ENCODE assay signal across 24 mouse cellular contexts in the genomic region with DNA sequence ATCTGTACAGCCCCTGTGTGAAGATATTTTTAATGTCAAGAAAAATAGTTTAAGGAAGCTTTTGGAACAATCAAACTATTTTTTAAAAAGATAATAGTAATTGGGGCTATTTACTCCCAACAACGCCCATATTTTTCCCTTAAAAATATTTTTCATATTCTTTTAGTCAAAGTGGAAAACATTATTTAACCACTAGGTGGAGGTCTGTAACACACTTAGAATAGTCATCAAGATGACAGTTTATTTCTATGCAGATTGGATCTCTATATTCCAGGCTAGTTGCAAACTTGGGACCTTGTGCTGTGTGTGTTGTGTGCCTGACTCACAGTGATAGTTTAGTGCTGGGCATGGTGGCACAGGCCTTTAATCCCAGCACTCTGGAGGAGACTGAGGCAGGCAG. TPM values are rescaled to one million over a fixed set of nuclear protein-coding genes. Genes with fewer than 3 reads are reported as not detected.
A peak's percentile ranks its signal among the peaks of the same experiment; 100 is the strongest.
DNase-seq lines count a peak whose midpoint lies in the region; ATAC-seq and TF ChIP-seq lines count a peak whose summit lies in the region.
"Had no signal": no experiment of that assay in that cellular context is flagged by ENCODE, and none has a peak within 500 bp of the region (broad histone marks: within the 10 kb centered on the region; RNA-seq: fewer than 3 reads in every experiment).

No protein-coding gene starts in this region.

- no peak overlapping the region for H3K4me2 ChIP-seq in intestine, postnatal 0 days (replicated peaks; ENCODE audit: low read depth)
- H3K4me2 ChIP-seq in intestine, embryonic 15.5 days (replicated peaks): no peak overlapping the region
- H3K4me2 ChIP-seq in lung, embryonic 14.5 days: no peak overlapping the region
- H3K4me2 ChIP-seq: embryonic facial prominence, embryonic 13.5 days; forebrain, embryonic 12.5 days; heart, embryonic 13.5 days; hindbrain, embryonic 15.5 days; kidney, embryonic 15.5 days; liver, embryonic 11.5 days; midbrain, embryonic 11.5 days had no signal

- no peak for DNase-seq in lung, embryonic 14.5 days
- DNase-seq in lung, postnatal 14 days: no peak
- peak; percentile 47 for DNase-seq in NIH3T3 (ENCODE audit: low read depth)
- DNase-seq in cerebellum, adult 9-11 months: no peak
- DNase-seq: adrenal gland, adult 8-10 months; cerebellum, adult 18-20 months; cerebellum, postnatal 25 days; embryo, embryonic 11 days; gastrocnemius, postnatal 25 days; heart, adult 18-20 months; heart, postnatal 36 days; kidney, postnatal 4 days had no signal

- 93% methylated on average over 1 of the region's 1 CpGs for WGBS in intestine, postnatal 0 days
- 93% methylated on average over 1 of the region's 1 CpGs for WGBS in intestine, embryonic 15.5 days
- 90% methylated on average over 1 of the region's 1 CpGs for WGBS in lung, embryonic 14.5 days

- no peak overlapping the region for H3K4me3 ChIP-seq in intestine, postnatal 0 days (ENCODE audit: low read depth, low read length)
- no peak overlapping the region for H3K4me3 ChIP-seq in intestine, embryonic 15.5 days (replicated peaks)
- H3K4me3 ChIP-seq in lung, embryonic 14.5 days (ENCODE audit: low read depth, low read length): no peak overlapping the region
- H3K4me3 ChIP-seq: embryonic facial prominence, embryonic 13.5 days; erythroblast, embryonic 14.5 days; forebrain, embryonic 12.5 days; heart, embryonic 13.5 days; hindbrain, embryonic 15.5 days; kidney, embryonic 15.5 days had no signal

- peak; percentile 45; the same call in 1 of the 2 replicates for TF ChIP-seq CTCF in intestine, postnatal 0 days (IDR thresholded peaks at IDR 0.05; ENCODE audit: low read depth)
- TF ChIP-seq CTCF in lung, embryonic 14.5 days (IDR thresholded peaks at IDR 0.05; ENCODE audit: low read depth): 0 out of 2 replicates have a peak, but pooled peaks have one; percentile 18

- no peak overlapping the region for H3K27ac ChIP-seq in intestine, postnatal 0 days (ENCODE audit: low read depth, low read length)
- no peak overlapping the region for H3K27ac ChIP-seq in intestine, embryonic 15.5 days
- H3K27ac ChIP-seq in lung, embryonic 14.5 days (ENCODE audit: low read depth): no peak overlapping the region
- H3K27ac ChIP-seq: embryonic facial prominence, embryonic 13.5 days; forebrain, embryonic 12.5 days; heart, embryonic 13.5 days; hindbrain, embryonic 15.5 days; kidney, embryonic 15.5 days had no signal

- no peaks in the 10 kb centered on the region for H3K27me3 ChIP-seq in intestine, postnatal 0 days (replicated peaks; ENCODE audit: control insufficient read depth, insufficient read depth, low read length)
- no peaks in the 10 kb centered on the region for H3K27me3 ChIP-seq in intestine, embryonic 15.5 days (replicated peaks)
- no peaks in the 10 kb centered on the region for H3K27me3 ChIP-seq in lung, embryonic 14.5 days (ENCODE audit: insufficient read depth, low read length)
- H3K27me3 ChIP-seq: embryonic facial prominence, embryonic 13.5 days; forebrain, embryonic 12.5 days; heart, embryonic 13.5 days; hindbrain, embryonic 15.5 days; kidney, embryonic 15.5 days had no signal

- H3K9ac ChIP-seq in intestine, postnatal 0 days (ENCODE audit: low read depth, low read length): no peak overlapping the region
- no peak overlapping the region for H3K9ac ChIP-seq in intestine, embryonic 15.5 days
- H3K9ac ChIP-seq in lung, embryonic 14.5 days: no peak overlapping the region
- H3K9ac ChIP-seq: embryonic facial prominence, embryonic 13.5 days; forebrain, embryonic 12.5 days; heart, embryonic 13.5 days; hindbrain, embryonic 15.5 days; kidney, embryonic 15.5 days had no signal

- no peaks in the 10 kb centered on the region for H3K9me3 ChIP-seq in intestine, postnatal 0 days (ENCODE audit: control insufficient read depth)
- no peaks in the 10 kb centered on the region for H3K9me3 ChIP-seq in intestine, embryonic 15.5 days
- H3K9me3 ChIP-seq in lung, embryonic 14.5 days (ENCODE audit: low read depth, low read length): no peaks in the 10 kb centered on the region
- H3K9me3 ChIP-seq: embryonic facial prominence, embryonic 13.5 days; forebrain, embryonic 12.5 days; heart, embryonic 13.5 days; hindbrain, embryonic 15.5 days; kidney, embryonic 15.5 days had no signal

- ATAC-seq in intestine, postnatal 0 days: no peak
- no peak for ATAC-seq in intestine, embryonic 15.5 days
- ATAC-seq in lung, embryonic 14.5 days (ENCODE audit: insufficient read depth): no peak
- ATAC-seq in megakaryocyte progenitor cell, adult 5-6 weeks (replicated peaks; ENCODE audit: poor library complexity): peak; percentile 46; the same call in 1 of the 2 replicates
- ATAC-seq: intestine, embryonic 16.5 days had no signal

- H3K4me1 ChIP-seq in intestine, postnatal 0 days (replicated peaks; ENCODE audit: control insufficient read depth, insufficient read depth, low read length): no peaks in the 10 kb centered on the region
- no peaks in the 10 kb centered on the region for H3K4me1 ChIP-seq in intestine, embryonic 15.5 days (replicated peaks)
- H3K4me1 ChIP-seq in lung, embryonic 14.5 days (ENCODE audit: insufficient read depth): no peaks in the 10 kb centered on the region
- H3K4me1 ChIP-seq: embryonic facial prominence, embryonic 13.5 days; forebrain, embryonic 12.5 days; heart, embryonic 13.5 days; hindbrain, embryonic 15.5 days; kidney, embryonic 15.5 days had no signal

- H3K36me3 ChIP-seq in intestine, postnatal 0 days (ENCODE audit: control insufficient read depth, insufficient read depth): peaks cover 42% of the 10 kb centered on the region
- peaks cover 27% of the 10 kb centered on the region for H3K36me3 ChIP-seq in intestine, embryonic 15.5 days
- peaks cover 82% of the 10 kb centered on the region for H3K36me3 ChIP-seq in lung, embryonic 14.5 days (ENCODE audit: insufficient read depth)

RNA-seq across cellular contexts. Expression of gene Nup205, which starts 52.2 kb away (rescaled TPM):
- 6.6 and 7.7 TPM in 2 replicates for polyA plus RNA-seq in intestine, postnatal 0 days (2015; fragmentation: Nextera tagmentation; extraction: Ambion mirVana)
- 29.0 and 32.4 TPM in 2 replicates for polyA plus RNA-seq in intestine, embryonic 15.5 days (2015; fragmentation: Nextera tagmentation; extraction: Ambion mirVana)
- 58.3 and 65.3 TPM in 2 replicates for polyA plus RNA-seq in lung, embryonic 14.5 days (2014; fragmentation: Nextera tagmentation; extraction: Ambion mirVana)
- total RNA-seq in megakaryocyte progenitor cell, adult 5-6 weeks (2015): 83.1 and 87.1 TPM in 2 replicates
- 69.6 and 86.9 TPM in 2 replicates for total RNA-seq in megakaryocyte progenitor cell, adult 5-6 weeks (2017)
